Comparison of ENCODE assay signal across 8 mouse cellular contexts in genomic region chr8:126589507-126590023, GRCm38 (mm10). TPM values are rescaled to one million over a fixed set of nuclear protein-coding genes. Genes with fewer than 3 reads are reported as not detected.
DNase-seq lines count a peak whose midpoint lies in the region; ATAC-seq lines count a peak whose summit lies in the region.

No protein-coding gene starts in this region.

- peaks cover 55% of the 10 kb centered on the region for H3K36me3 ChIP-seq in kidney, embryonic 14.5 days (ENCODE audit: control insufficient read depth, insufficient read depth, low read length)
- H3K36me3 ChIP-seq in hindbrain, embryonic 13.5 days: peaks cover 18% of the 10 kb centered on the region
- H3K36me3 ChIP-seq in midbrain, embryonic 13.5 days: peaks cover 12% of the 10 kb centered on the region; the same call in 1 of the 2 replicates

- DNase-seq in kidney, postnatal 10 days: no peak
- peak; percentile 57 for DNase-seq in adipocyte (ENCODE audit: low spot score)
- no peak for DNase-seq in cerebellum, adult 11-12 months
- DNase-seq in spleen, postnatal 36 days (ENCODE audit: low spot score in 2 of 2): no peak
- no peak for DNase-seq in thymus, postnatal 25 days

- H3K27ac ChIP-seq in kidney, embryonic 14.5 days (ENCODE audit: low read depth, low read length): peak overlapping the region; percentile 73
- H3K27ac ChIP-seq in hindbrain, embryonic 13.5 days: 0 out of 2 replicates have a peak overlapping the region, but pooled peaks have one; percentile 53
- no peak overlapping the region for H3K27ac ChIP-seq in midbrain, embryonic 13.5 days

- WGBS in kidney, embryonic 14.5 days: 3% methylated on average over 1 of the region's 1 CpGs
- 35% methylated on average over 1 of the region's 1 CpGs for WGBS in hindbrain, embryonic 13.5 days
- 32% methylated on average over 1 of the region's 1 CpGs for WGBS in midbrain, embryonic 13.5 days

- H3K4me1 ChIP-seq in kidney, embryonic 14.5 days (ENCODE audit: control insufficient read depth, insufficient read depth, low read length): peaks cover 40% of the 10 kb centered on the region
- H3K4me1 ChIP-seq in hindbrain, embryonic 13.5 days (replicated peaks): peaks cover 66% of the 10 kb centered on the region
- H3K4me1 ChIP-seq in midbrain, embryonic 13.5 days (replicated peaks): peaks cover 65% of the 10 kb centered on the region

- peak overlapping the region; percentile 100 for H3K4me3 ChIP-seq in kidney, embryonic 14.5 days (ENCODE audit: low read length)
- H3K4me3 ChIP-seq in hindbrain, embryonic 13.5 days: peak overlapping the region; percentile 100
- H3K4me3 ChIP-seq in midbrain, embryonic 13.5 days (replicated peaks): peak overlapping the region; percentile 100

- peak overlapping the region; percentile 100 for H3K9ac ChIP-seq in kidney, embryonic 14.5 days (ENCODE audit: low read depth, low read length)
- peak overlapping the region; percentile 73 for H3K9ac ChIP-seq in hindbrain, embryonic 13.5 days
- peak overlapping the region; percentile 66 for H3K9ac ChIP-seq in midbrain, embryonic 13.5 days (replicated peaks)

- no peak for ATAC-seq in kidney, embryonic 14.5 days (ENCODE audit: low FRiP score, low TSS enrichment)
- no peak for ATAC-seq in hindbrain, embryonic 13.5 days (ENCODE audit: low FRiP score)
- no peak for ATAC-seq in midbrain, embryonic 13.5 days

- H3K9me3 ChIP-seq in kidney, embryonic 14.5 days (ENCODE audit: control insufficient read depth, low read length): no peaks in the 10 kb centered on the region
- H3K9me3 ChIP-seq in hindbrain, embryonic 13.5 days: no peaks in the 10 kb centered on the region
- no peaks in the 10 kb centered on the region for H3K9me3 ChIP-seq in midbrain, embryonic 13.5 days

- peak overlapping the region; percentile 94 for H3K4me2 ChIP-seq in kidney, embryonic 14.5 days (replicated peaks; ENCODE audit: low read depth, low read length)
- peak overlapping the region; percentile 100 for H3K4me2 ChIP-seq in hindbrain, embryonic 13.5 days
- H3K4me2 ChIP-seq in midbrain, embryonic 13.5 days (replicated peaks): peak overlapping the region; percentile 100

- H3K27me3 ChIP-seq in kidney, embryonic 14.5 days (ENCODE audit: control insufficient read depth, insufficient read depth, low read length): no peaks in the 10 kb centered on the region
- H3K27me3 ChIP-seq in hindbrain, embryonic 13.5 days: no peaks in the 10 kb centered on the region
- no peaks in the 10 kb centered on the region for H3K27me3 ChIP-seq in midbrain, embryonic 13.5 days

RNA-seq across cellular contexts. Expression of gene Irf2bp2, which starts 4.2 kb away (rescaled TPM):
- polyA plus RNA-seq in kidney, embryonic 14.5 days (2014; fragmentation: Nextera tagmentation; extraction: Ambion mirVana): 11.6 and 14.6 TPM in 2 replicates
- polyA plus RNA-seq in hindbrain, embryonic 13.5 days (2015; fragmentation: Nextera tagmentation; extraction: Ambion mirVana): 9.0 TPM in 2 replicates
- polyA plus RNA-seq in midbrain, embryonic 13.5 days (2015; fragmentation: Nextera tagmentation; extraction: Ambion mirVana): 8.3 and 9.2 TPM in 2 replicates
